Mouse (Mus musculus) mesoderm, embryonic 11.5 days (tissue): Measurements from ENCODE around the gene Adh4.
A peak's percentile ranks its signal among the peaks of the same experiment; 100 is the strongest.
"Not testable (repeated sequence)": the region's sequence is repeated elsewhere in the genome, so short reads cannot be mapped to it uniquely, and the experiment has no call there.

ENCODE experiments used
- DNase-seq: peaks from one replicate; pipeline ENCODE4 v3.0.0-alpha.2; 2012; ENCODE audit warnings: low read depth, low spot score

The Adh4 gene

GRCm38 (mm10) chr3:138415121-138415690, at the start of gene Adh4:
Gene Adh4, plus strand, starts transcription at chr3:138415466.
- peak; percentile 29 for DNase-seq

GRCm38 (mm10) chr3:138366181-138366580, 49.1 kb upstream of the Adh4 start:
- no peak for DNase-seq

GRCm38 (mm10) chr3:138369546-138369945, 45.7 kb upstream of the Adh4 start:
- no peak for DNase-seq

- not testable (repeated sequence) for DNase-seq
These were observed 45.0 kb upstream of the Adh4 start for GRCm38 (mm10) chr3:138370289-138370688.

- DNase-seq, result no peak
These were observed 41.3 kb upstream of the Adh4 start for GRCm38 (mm10) chr3:138373920-138374319.

- no peak for DNase-seq
These were observed 40.1 kb upstream of the Adh4 start for GRCm38 (mm10) chr3:138375148-138375547.

GRCm38 (mm10) chr3:138381133-138381532, 34.1 kb upstream of the Adh4 start:
- peak; percentile 37 for DNase-seq

- DNase-seq, result no peak
These were observed 28.1 kb upstream of the Adh4 start for GRCm38 (mm10) chr3:138387155-138387554.

- no peak for DNase-seq
These were observed 10.4 kb upstream of the Adh4 start for GRCm38 (mm10) chr3:138404872-138405271.

- peak; percentile 32 for DNase-seq
These were observed 9.9 kb upstream of the Adh4 start for GRCm38 (mm10) chr3:138405341-138405740.

- DNase-seq, result no peak
These were observed 9.4 kb upstream of the Adh4 start for GRCm38 (mm10) chr3:138405840-138406239.

GRCm38 (mm10) chr3:138407920-138408319, 7.3 kb upstream of the Adh4 start:
- peak; percentile 12 for DNase-seq

GRCm38 (mm10) chr3:138409585-138409984, 5.7 kb upstream of the Adh4 start:
- no peak for DNase-seq

- no peak for DNase-seq
These were observed 5.1 kb upstream of the Adh4 start for GRCm38 (mm10) chr3:138410211-138410610.

- no peak for DNase-seq
These were observed 4.1 kb downstream of the Adh4 start for GRCm38 (mm10) chr3:138419369-138419768.

- no peak for DNase-seq
These were observed 5.1 kb downstream of the Adh4 start for GRCm38 (mm10) chr3:138420385-138420784.

- no peak for DNase-seq
These were observed 8.4 kb downstream of the Adh4 start for GRCm38 (mm10) chr3:138423664-138424063.

GRCm38 (mm10) chr3:138424247-138424646, 9.0 kb downstream of the Adh4 start:
- no peak for DNase-seq

- DNase-seq, result no peak
These were observed 15.2 kb downstream of the Adh4 start for GRCm38 (mm10) chr3:138430360-138430976.

- peak; percentile 45 for DNase-seq
These were observed 16.6 kb downstream of the Adh4 start for GRCm38 (mm10) chr3:138431835-138432234.

- DNase-seq, result no peak
These were observed 23.4 kb downstream of the Adh4 start for GRCm38 (mm10) chr3:138438716-138439115.

- DNase-seq, result no peak
These were observed 26.9 kb downstream of the Adh4 start for GRCm38 (mm10) chr3:138442203-138442602.

- DNase-seq, result peak; percentile 95
These were observed 27.6 kb downstream of the Adh4 start, which contains the start of gene Adh5 for GRCm38 (mm10) chr3:138442612-138443464. Gene Adh5, plus strand, starts transcription at chr3:138443093.
